Mouse (Mus musculus): ENCODE measurements at regions not wholly inside any gene's neighbourhood (a gene's known extent, or its start where the extent isn't known, plus 50 kb on each side); places are given as distances from the start of the nearest gene placed in this dataset.

DNA sequence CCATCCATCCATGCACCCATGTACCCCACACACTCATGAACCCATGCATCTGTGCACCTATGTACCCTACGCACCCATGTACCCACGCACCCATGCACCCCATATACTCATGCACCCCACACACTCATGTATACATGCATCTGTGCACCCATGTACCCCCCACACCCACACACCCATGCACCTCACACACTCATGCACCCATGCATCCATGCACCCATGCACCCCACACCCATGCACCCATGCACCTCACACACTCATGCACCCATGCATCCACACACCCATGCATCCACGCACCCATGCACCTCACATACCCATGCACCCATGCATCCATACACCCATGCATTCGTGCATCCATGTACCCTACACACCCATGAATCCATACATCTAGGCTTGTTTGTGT is 63.6 kb downstream of the 4930564D02Rik start:
- Histone ChIP-seq H3K9ac (replicated peaks; ENCODE audit: low read length) (no peak overlapping the region), H3K4me1 (ENCODE audit: control insufficient read depth, insufficient read depth, low read length) (no peaks in the 10 kb centered on the region), H3K4me3 (replicated peaks; ENCODE audit: low read depth, low read length) (no peak overlapping the region), H3K36me3 (ENCODE audit: control insufficient read depth, insufficient read depth, low read length) (no peaks in the 10 kb centered on the region), H3K4me2 (ENCODE audit: low read length) (no peak overlapping the region), H3K27ac (replicated peaks; ENCODE audit: low read depth, low read length) (no peak overlapping the region), H3K27me3 (ENCODE audit: control insufficient read depth, insufficient read depth, low read length) (no peaks in the 10 kb centered on the region), H3K9me3 (ENCODE audit: control insufficient read depth, low read length) (no peaks in the 10 kb centered on the region)
- WGBS: 97% methylated on average over 4 of the region's 4 CpGs
- ATAC-seq (ENCODE audit: low FRiP score, low TSS enrichment) (no peak), DNase-seq (no peak)

DNA sequence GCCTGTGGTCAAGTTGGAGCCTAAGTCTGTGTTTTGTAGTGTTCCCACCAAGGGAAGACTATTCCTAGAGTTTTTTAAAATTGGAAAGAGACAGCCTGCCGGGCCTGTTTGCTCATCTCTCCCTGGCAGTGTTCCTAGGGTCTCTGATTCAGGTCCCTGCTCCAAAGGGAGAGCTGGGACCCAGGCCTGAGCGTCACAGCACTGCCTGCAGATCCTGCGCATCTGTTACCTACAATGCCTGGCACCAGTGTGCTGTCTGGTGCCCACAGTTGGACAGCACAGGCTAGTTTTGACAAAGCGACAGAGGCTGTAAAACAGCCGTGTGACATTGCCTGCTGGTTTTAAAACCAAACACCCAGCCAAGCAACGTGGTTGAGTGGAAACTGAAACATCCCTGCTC is 64.4 kb downstream of the 4930564D02Rik start:
- no peaks in the 10 kb centered on the region for H3K4me1 ChIP-seq (ENCODE audit: control insufficient read depth, insufficient read depth, low read length)
- WGBS: 93% methylated on average over 6 of the region's 6 CpGs
- no peak for ATAC-seq (ENCODE audit: low FRiP score, low TSS enrichment)

DNA sequence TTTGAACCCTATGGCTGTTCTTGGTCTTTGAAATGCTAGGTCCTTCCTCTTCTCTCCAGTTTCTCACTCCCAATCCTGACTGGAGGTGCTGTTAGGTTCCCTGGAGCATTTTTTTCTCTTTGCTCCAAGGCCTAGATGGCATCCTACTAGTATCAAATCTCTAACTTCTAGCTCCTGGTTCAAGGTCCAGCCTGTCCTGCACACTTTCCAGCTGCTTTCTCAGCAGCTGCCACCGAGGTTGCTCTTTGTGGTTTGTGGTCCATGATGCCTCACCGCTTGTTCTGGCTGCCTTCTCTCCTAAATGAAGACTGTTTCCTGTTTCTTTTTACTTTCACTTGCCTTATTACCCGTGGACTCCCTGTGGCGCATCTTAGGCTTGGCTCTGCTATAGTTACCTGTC is 66.4 kb downstream of the 4930564D02Rik start:
- H3K36me3 ChIP-seq (ENCODE audit: control insufficient read depth, insufficient read depth, low read length): no peaks in the 10 kb centered on the region
- no peaks in the 10 kb centered on the region for H3K9me3 ChIP-seq (ENCODE audit: control insufficient read depth, low read length)
- no peak overlapping the region for H3K4me2 ChIP-seq (ENCODE audit: low read length)
- no peaks in the 10 kb centered on the region for H3K27me3 ChIP-seq (ENCODE audit: control insufficient read depth, insufficient read depth, low read length)
- no peak overlapping the region for H3K9ac ChIP-seq (replicated peaks; ENCODE audit: low read length)
- ATAC-seq (ENCODE audit: low FRiP score, low TSS enrichment) (no peak), DNase-seq (no peak)
- no peak overlapping the region for H3K4me3 ChIP-seq (replicated peaks; ENCODE audit: low read depth, low read length)
- 86% methylated on average over 4 of the region's 4 CpGs for WGBS
- H3K27ac ChIP-seq (replicated peaks; ENCODE audit: low read depth, low read length): no peak overlapping the region
- no peaks in the 10 kb centered on the region for H3K4me1 ChIP-seq (ENCODE audit: control insufficient read depth, insufficient read depth, low read length)

More for the DNA sequence above, 64.4 kb downstream of the 4930564D02Rik start:
- H3K4me2 ChIP-seq (ENCODE audit: low read length): no peak overlapping the region
- no peaks in the 10 kb centered on the region for H3K27me3 ChIP-seq (ENCODE audit: control insufficient read depth, insufficient read depth, low read length)
- no peak overlapping the region for H3K9ac ChIP-seq (replicated peaks; ENCODE audit: low read length)
- no peaks in the 10 kb centered on the region for H3K36me3 ChIP-seq (ENCODE audit: control insufficient read depth, insufficient read depth, low read length)
- no peak for DNase-seq
- no peak overlapping the region for H3K27ac ChIP-seq (replicated peaks; ENCODE audit: low read depth, low read length)
- H3K9me3 ChIP-seq (ENCODE audit: control insufficient read depth, low read length): no peaks in the 10 kb centered on the region
- no peak overlapping the region for H3K4me3 ChIP-seq (replicated peaks; ENCODE audit: low read depth, low read length)

DNA sequence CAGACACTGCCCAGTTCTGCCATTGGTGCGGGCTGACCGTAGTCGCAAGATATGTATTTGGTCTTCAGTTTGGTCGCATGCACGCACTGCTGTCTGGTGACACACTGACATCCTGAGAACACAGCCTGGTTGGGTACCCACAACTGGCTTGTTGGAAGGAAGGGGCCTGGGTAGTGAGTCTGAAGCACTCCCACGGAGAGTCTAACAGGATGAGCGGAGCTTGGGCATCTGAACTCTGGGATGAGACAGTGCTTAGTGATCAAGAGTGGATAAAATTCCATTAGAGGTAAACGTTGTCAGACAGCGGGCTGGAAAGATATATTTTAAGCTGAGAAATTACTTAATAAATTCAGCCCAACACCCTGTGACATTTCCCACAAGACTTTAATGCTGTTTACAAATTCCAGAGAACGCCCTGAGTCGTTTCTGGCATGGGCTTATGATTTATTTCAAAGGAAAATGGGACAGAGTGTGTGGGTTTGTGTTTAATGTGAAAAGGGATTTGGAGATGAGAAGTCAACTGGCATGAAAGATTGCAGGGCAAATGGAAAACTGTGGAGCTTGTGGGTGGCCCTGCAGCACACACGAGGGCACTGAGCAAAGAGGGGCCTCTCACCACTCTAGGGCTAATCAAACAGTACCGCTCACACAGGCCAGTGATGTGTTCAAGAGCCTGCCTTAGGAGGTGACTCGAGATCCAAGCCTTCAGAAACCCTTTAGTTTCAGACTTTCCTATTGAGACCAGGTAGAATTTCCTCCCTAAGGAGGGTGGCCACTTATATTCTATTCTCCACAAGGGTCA is 74.7 kb downstream of the 4930564D02Rik start:
- no peak overlapping the region for H3K4me3 ChIP-seq (replicated peaks; ENCODE audit: low read depth, low read length)
- no peak overlapping the region for H3K9ac ChIP-seq (replicated peaks; ENCODE audit: low read length)
- H3K27me3 ChIP-seq (ENCODE audit: control insufficient read depth, insufficient read depth, low read length): no peaks in the 10 kb centered on the region
- ATAC-seq (ENCODE audit: low FRiP score, low TSS enrichment) (no peak), DNase-seq (no peak)
- WGBS: 80% methylated on average over 14 of the region's 14 CpGs
- H3K4me2 ChIP-seq (ENCODE audit: low read length): no peak overlapping the region
- no peaks in the 10 kb centered on the region for H3K9me3 ChIP-seq (ENCODE audit: control insufficient read depth, low read length)
- no peaks in the 10 kb centered on the region for H3K4me1 ChIP-seq (ENCODE audit: control insufficient read depth, insufficient read depth, low read length)
- no peak overlapping the region for H3K27ac ChIP-seq (replicated peaks; ENCODE audit: low read depth, low read length)
- no peaks in the 10 kb centered on the region for H3K36me3 ChIP-seq (ENCODE audit: control insufficient read depth, insufficient read depth, low read length)

DNA sequence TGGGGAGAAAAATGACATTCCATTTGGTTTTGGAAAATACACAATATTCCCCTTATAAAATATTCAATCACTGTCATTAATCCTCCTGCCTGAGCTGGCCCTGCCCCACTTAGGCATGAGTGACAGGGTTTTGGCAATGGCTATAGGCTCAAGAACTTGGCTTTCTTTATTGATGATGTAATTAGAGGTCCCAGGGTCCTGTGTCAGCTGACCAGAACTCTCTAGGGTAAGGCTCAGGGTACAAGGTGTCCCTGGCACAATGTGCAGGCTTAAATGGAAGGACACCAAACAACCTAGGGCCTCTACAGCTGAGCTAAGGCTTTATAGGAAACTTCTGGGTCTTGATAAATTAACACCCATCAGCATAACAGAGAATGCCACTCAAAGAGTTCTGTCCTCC is 76.0 kb downstream of the 4930564D02Rik start:
- H3K9ac ChIP-seq (replicated peaks; ENCODE audit: low read length): no peak overlapping the region
- no peaks in the 10 kb centered on the region for H3K27me3 ChIP-seq (ENCODE audit: control insufficient read depth, insufficient read depth, low read length)
- DNase-seq (no peak), ATAC-seq (ENCODE audit: low FRiP score, low TSS enrichment) (no peak)
- no peak overlapping the region for H3K27ac ChIP-seq (replicated peaks; ENCODE audit: low read depth, low read length)
- no peaks in the 10 kb centered on the region for H3K4me1 ChIP-seq (ENCODE audit: control insufficient read depth, insufficient read depth, low read length)
- no peak overlapping the region for H3K4me2 ChIP-seq (ENCODE audit: low read length)
- no peaks in the 10 kb centered on the region for H3K36me3 ChIP-seq (ENCODE audit: control insufficient read depth, insufficient read depth, low read length)
- H3K9me3 ChIP-seq (ENCODE audit: control insufficient read depth, low read length): no peaks in the 10 kb centered on the region
- no peak overlapping the region for H3K4me3 ChIP-seq (replicated peaks; ENCODE audit: low read depth, low read length)

DNA sequence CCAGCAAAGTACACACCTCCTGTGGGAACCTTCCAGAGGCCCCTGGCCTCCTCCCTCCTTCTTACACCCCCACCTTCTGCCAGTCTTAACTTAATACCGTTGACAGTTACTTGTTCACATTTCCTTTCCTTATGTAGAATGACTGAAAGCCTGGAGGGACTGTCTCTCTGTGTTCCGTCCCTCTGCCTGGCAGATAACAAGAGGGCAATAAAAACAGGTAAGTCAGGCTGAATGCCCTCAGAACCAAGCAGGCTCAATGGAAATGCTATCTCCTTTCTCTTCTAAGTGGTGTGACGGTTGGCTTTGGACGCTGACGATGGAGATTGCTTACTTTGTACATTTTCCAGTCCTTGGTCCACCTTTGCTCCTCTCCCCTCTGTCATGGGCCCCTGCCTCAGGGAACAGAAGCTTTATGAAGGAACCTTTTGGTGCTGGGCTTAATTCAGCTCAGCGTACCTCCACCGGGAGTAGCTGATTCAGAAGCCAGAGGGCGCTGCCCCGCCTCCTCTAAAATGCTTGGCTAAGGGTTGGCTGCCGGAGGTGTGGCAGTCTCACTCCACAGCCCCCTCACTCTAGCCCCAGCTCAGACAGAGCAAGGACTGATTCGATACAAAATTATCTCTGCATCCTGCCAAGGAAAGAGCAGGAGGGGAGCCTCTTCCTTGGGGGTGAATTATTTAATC is 85.0 kb downstream of the 4930564D02Rik start:
- DNase-seq: peak; percentile 82
- H3K27ac ChIP-seq (replicated peaks; ENCODE audit: low read depth, low read length): no peak overlapping the region
- no peaks in the 10 kb centered on the region for H3K36me3 ChIP-seq (ENCODE audit: control insufficient read depth, insufficient read depth, low read length)
- WGBS: 19% methylated on average over 11 of the region's 11 CpGs
- no peak overlapping the region for H3K9ac ChIP-seq (replicated peaks; ENCODE audit: low read length)
- H3K9me3 ChIP-seq (ENCODE audit: control insufficient read depth, low read length): no peaks in the 10 kb centered on the region
- no peak overlapping the region for H3K4me2 ChIP-seq (ENCODE audit: low read length)
- no peak for ATAC-seq (ENCODE audit: low FRiP score, low TSS enrichment)
- no peaks in the 10 kb centered on the region for H3K27me3 ChIP-seq (ENCODE audit: control insufficient read depth, insufficient read depth, low read length)
- peaks cover 14% of the 10 kb centered on the region for H3K4me1 ChIP-seq (ENCODE audit: control insufficient read depth, insufficient read depth, low read length)
- no peak overlapping the region for H3K4me3 ChIP-seq (replicated peaks; ENCODE audit: low read depth, low read length)

DNA sequence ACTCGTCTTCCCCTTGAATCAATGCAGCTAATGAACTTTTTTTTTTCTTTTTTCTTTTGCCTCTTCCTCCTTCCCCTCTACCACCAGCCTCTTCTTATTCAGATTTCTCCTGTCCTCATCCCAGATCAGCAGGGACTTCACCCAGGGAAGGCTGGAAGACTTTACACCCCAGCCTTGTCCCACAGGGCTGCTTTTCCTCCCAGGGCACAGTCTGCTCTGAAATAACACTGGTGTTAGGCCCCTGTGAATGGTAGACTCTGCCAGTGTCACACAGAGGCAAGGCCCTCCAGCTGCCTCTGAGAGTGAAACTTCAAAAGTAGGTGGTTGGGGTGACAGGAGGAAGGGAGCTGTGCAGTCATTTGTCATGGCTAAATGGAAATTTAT is 85.5 kb downstream of the 4930564D02Rik start:
- Histone ChIP-seq H3K4me2 (ENCODE audit: low read length) (no peak overlapping the region), H3K9ac (replicated peaks; ENCODE audit: low read length) (no peak overlapping the region), H3K27me3 (ENCODE audit: control insufficient read depth, insufficient read depth, low read length) (no peaks in the 10 kb centered on the region), H3K4me1 (ENCODE audit: control insufficient read depth, insufficient read depth, low read length) (peaks cover 14% of the 10 kb centered on the region), H3K27ac (replicated peaks; ENCODE audit: low read depth, low read length) (no peak overlapping the region), H3K9me3 (ENCODE audit: control insufficient read depth, low read length) (no peaks in the 10 kb centered on the region), H3K4me3 (replicated peaks; ENCODE audit: low read depth, low read length) (no peak overlapping the region), H3K36me3 (ENCODE audit: control insufficient read depth, insufficient read depth, low read length) (no peaks in the 10 kb centered on the region)
- ATAC-seq (ENCODE audit: low FRiP score, low TSS enrichment) (no peak), DNase-seq (no peak)
- WGBS: 0% methylated on average over 1 of the region's 1 CpGs

DNA sequence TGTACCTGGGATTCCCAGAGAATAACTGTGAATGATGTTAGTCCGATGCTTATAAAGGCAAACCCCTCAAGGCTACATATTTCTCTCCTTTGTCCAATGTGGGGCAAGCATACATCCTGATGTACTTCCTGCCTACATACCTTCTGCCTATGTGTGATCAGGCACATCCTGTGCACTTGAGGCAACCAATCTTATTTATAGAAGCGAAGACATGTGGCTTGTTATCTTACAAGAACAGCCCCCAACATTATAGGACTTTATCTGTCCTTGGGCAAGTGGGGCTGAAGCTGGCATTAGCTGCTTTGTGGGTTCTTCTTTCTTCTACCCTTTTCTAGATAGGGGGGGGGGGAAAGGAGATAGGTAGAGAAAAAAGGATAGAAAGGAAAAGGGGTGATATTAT is 91.7 kb downstream of the 4930564D02Rik start:
- 91% methylated on average over 2 of the region's 2 CpGs for WGBS
- no peaks in the 10 kb centered on the region for H3K4me1 ChIP-seq (ENCODE audit: control insufficient read depth, insufficient read depth, low read length)
- H3K27me3 ChIP-seq (ENCODE audit: control insufficient read depth, insufficient read depth, low read length): no peaks in the 10 kb centered on the region
- H3K4me3 ChIP-seq (replicated peaks; ENCODE audit: low read depth, low read length): no peak overlapping the region
- no peaks in the 10 kb centered on the region for H3K9me3 ChIP-seq (ENCODE audit: control insufficient read depth, low read length)
- H3K9ac ChIP-seq (replicated peaks; ENCODE audit: low read length): no peak overlapping the region
- no peak for DNase-seq
- no peak overlapping the region for H3K4me2 ChIP-seq (ENCODE audit: low read length)
- H3K36me3 ChIP-seq (ENCODE audit: control insufficient read depth, insufficient read depth, low read length): no peaks in the 10 kb centered on the region
- no peak overlapping the region for H3K27ac ChIP-seq (replicated peaks; ENCODE audit: low read depth, low read length)
- no peak for ATAC-seq (ENCODE audit: low FRiP score, low TSS enrichment)

DNA sequence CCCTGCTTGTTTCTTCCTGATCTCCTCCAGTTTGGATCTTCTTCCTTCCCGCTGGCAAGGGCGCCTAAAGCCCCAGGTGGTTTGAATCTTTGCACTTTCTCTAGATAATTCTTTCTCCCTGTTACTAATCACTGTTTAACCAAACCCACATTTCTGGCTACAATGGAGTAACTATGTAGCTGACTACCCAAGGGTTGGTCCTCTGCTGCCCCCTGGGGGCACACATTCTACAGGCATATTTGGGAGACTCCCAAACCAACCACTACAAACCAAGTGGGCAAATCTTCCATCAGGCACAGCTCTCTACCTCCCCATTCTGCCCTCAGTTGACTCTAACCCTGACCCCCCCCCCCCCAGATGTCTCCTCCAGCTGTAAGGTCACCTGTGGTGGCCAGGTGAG is 98.7 kb downstream of the 4930564D02Rik start:
- no peaks in the 10 kb centered on the region for H3K27me3 ChIP-seq (ENCODE audit: control insufficient read depth, insufficient read depth, low read length)
- ATAC-seq (ENCODE audit: low FRiP score, low TSS enrichment) (no peak), DNase-seq (peak; percentile 72)
- H3K27ac ChIP-seq (replicated peaks; ENCODE audit: low read depth, low read length): no peak overlapping the region
- no peaks in the 10 kb centered on the region for H3K9me3 ChIP-seq (ENCODE audit: control insufficient read depth, low read length)
- H3K9ac ChIP-seq (replicated peaks; ENCODE audit: low read length): no peak overlapping the region
- 74% methylated on average over 2 of the region's 2 CpGs for WGBS
- no peaks in the 10 kb centered on the region for H3K36me3 ChIP-seq (ENCODE audit: control insufficient read depth, insufficient read depth, low read length)
- no peak overlapping the region for H3K4me2 ChIP-seq (ENCODE audit: low read length)
- H3K4me1 ChIP-seq (ENCODE audit: control insufficient read depth, insufficient read depth, low read length): peaks cover 6% of the 10 kb centered on the region
- no peak overlapping the region for H3K4me3 ChIP-seq (replicated peaks; ENCODE audit: low read depth, low read length)
